Mouse (Mus musculus) megakaryocyte, embryonic 14.5 days (primary cell): ENCODE measurements around the gene Prss33. TPM values are rescaled to one million over a fixed set of nuclear protein-coding genes. Genes with fewer than 3 reads are reported as not detected.

ENCODE experiments used
- H3K27me3 ChIP-seq: replicated peaks from 2 replicates; pipeline ENCODE3; 2012; ENCODE audit warnings: inconsistent platforms
- H3K36me3 ChIP-seq: replicated peaks from 2 replicates; pipeline ENCODE3; 2012; ENCODE audit warnings: low read length, inconsistent platforms, mixed read lengths
- H3K4me1 ChIP-seq: 2 replicates; pipeline ENCODE4 v1.6.1; 2012; ENCODE audit warnings: inconsistent platforms
- H3K4me3 ChIP-seq: replicated peaks from 2 replicates; pipeline ENCODE3; 2012; ENCODE audit warnings: moderate library complexity, mild to moderate bottlenecking, inconsistent platforms
- H3K9me3 ChIP-seq: 2 replicates; pipeline ENCODE4 v1.6.1; 2012; ENCODE audit warnings: inconsistent platforms
- FLI1 ChIP-seq: IDR thresholded peaks from 2 replicates; pipeline ENCODE4 v1.6.1; 2012; ENCODE audit warnings: low read length, inconsistent platforms, mixed read lengths
- GATA1 ChIP-seq: IDR thresholded peaks from 3 replicates; pipeline ENCODE4 v1.6.1; 2012; ENCODE audit warnings: mixed read lengths, low read length, inconsistent platforms, borderline replicate concordance
- polyA plus RNA-seq: library from polyadenylated mRNA; stranded (reverse); fragments of >175 nt; gene quantifications from 2 replicates; pipeline ENCODE4 v1.2.3, GENCODE M21; 2012; ENCODE audit warnings: low replicate concordance; ENCODE audit not compliant: insufficient read depth

The Prss33 gene
- polyA plus RNA-seq, 1 experiment: not detected

- H3K4me1 ChIP-seq: peaks cover 27% of the 10 kb centered on the region
- no peaks in the 10 kb centered on the region for H3K9me3 ChIP-seq
- no peaks in the 10 kb centered on the region for H3K27me3 ChIP-seq
- H3K4me3 ChIP-seq: peak overlapping the region; percentile 72
- TF ChIP-seq FLI1: no peak
- no peak for TF ChIP-seq GATA1
- peaks cover 63% of the 10 kb centered on the region for H3K36me3 ChIP-seq
Observed at GRCm38 (mm10) chr17:23806867-23807266, 29.0 kb downstream of the Prss33 start.

GRCm38 (mm10) chr17:23804426-23805085 is 31.3 kb downstream of the Prss33 start:
- H3K4me3 ChIP-seq: peak overlapping the region; percentile 95

DNA sequence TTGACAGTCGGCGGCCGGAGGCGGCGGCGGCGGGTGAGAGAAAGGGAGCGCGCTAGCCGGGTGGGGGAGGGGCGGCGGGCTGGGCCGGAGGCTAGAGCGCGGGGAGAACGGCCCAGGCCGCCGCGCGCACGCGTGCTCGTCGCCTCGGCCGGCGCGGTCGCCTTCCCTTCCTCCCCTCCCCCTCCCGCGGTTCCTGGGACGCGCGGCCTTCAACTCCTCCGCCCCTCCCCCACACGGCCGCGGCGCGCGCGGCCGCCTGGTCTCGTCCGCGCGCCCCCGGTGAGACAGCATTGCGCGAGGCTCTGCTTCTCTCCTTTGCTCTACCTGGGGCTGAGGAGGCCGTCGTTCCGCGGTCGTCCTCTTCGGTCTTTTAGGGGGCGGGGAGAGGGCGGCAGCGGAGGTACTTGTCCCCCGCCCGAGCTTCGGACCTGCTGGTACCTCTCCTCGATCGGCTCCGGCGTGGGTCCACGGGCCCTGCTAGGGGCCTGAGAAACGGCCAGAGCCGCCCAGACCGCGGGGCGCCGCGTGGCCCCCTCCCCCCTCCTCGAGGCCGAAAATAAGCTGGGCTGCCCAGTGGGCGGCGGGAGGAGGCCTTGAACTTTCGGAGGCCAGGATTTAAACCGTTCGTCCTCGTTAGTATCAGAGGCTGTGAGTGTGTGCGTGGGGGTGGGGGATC is 32.4 kb downstream of the Prss33 start:
- Histone ChIP-seq H3K4me3 (peak overlapping the region; percentile 95), H3K4me1 (peaks cover 36% of the 10 kb centered on the region), H3K36me3 (peaks cover 30% of the 10 kb centered on the region), H3K9me3 (no peaks in the 10 kb centered on the region), H3K27me3 (no peaks in the 10 kb centered on the region)
- TF ChIP-seq FLI1 (no peak), GATA1 (no peak)

More at GRCm38 (mm10) chr17:23804426-23805085, 31.3 kb downstream of the Prss33 start:
- TF ChIP-seq GATA1 (no peak), FLI1 (no peak)
- peaks cover 40% of the 10 kb centered on the region for H3K36me3 ChIP-seq
- H3K9me3 ChIP-seq: no peaks in the 10 kb centered on the region
- H3K4me1 ChIP-seq: peaks cover 31% of the 10 kb centered on the region
- H3K27me3 ChIP-seq: no peaks in the 10 kb centered on the region

DNA sequence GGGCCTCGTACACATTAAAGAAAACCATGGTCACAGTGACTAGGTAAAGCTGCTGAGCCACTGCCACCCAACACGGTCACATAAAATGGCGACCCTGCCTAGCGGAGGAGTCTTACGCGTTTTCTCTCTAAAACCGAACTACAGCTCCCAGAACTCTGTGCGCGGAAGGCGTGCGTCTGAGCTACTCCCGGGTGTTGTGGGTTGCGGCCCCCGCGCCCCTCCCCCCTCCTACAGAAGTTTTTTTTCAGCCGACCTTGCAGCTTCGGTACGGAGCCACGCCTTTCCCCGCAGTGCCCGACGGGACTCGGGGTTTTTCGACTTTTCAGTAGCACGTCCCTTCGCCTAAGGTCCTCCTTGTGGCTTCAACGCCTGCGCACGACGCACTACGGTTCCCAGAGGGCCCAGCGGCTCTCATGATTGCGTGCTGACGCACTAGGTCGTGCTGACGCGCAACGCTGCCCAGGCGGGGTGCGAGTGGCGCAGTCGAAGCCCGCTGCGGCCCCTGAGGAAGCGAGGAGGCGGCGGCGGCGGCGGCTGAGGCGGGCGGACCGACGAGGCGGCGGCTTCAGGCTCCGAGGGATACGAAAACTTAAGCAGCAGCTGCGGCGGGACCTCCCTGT is 33.0 kb downstream of the Prss33 start:
- H3K4me1 ChIP-seq: peaks cover 41% of the 10 kb centered on the region
- H3K4me3 ChIP-seq: peak overlapping the region; percentile 95
- TF ChIP-seq FLI1 (no peak), GATA1 (no peak)
- no peaks in the 10 kb centered on the region for H3K9me3 ChIP-seq
- peaks cover 23% of the 10 kb centered on the region for H3K36me3 ChIP-seq
- no peaks in the 10 kb centered on the region for H3K27me3 ChIP-seq

- TF ChIP-seq GATA1: no peak
- TF ChIP-seq FLI1: no peak
- H3K4me3 ChIP-seq: peak overlapping the region; percentile 62
Observed at GRCm38 (mm10) chr17:23801627-23802026, 34.2 kb downstream of the Prss33 start.

GRCm38 (mm10) chr17:23797316-23797715 is 38.5 kb downstream of the Prss33 start:
- no peak overlapping the region for H3K4me3 ChIP-seq
- TF ChIP-seq FLI1: no peak
- TF ChIP-seq GATA1: no peak
- peaks cover 28% of the 10 kb centered on the region for H3K4me1 ChIP-seq
- H3K9me3 ChIP-seq: no peaks in the 10 kb centered on the region
- H3K27me3 ChIP-seq: no peaks in the 10 kb centered on the region
- H3K36me3 ChIP-seq: no peaks in the 10 kb centered on the region

More at GRCm38 (mm10) chr17:23801627-23802026, 34.2 kb downstream of the Prss33 start:
- Histone ChIP-seq H3K9me3 (no peaks in the 10 kb centered on the region), H3K4me1 (peaks cover 39% of the 10 kb centered on the region), H3K36me3 (peaks cover 11% of the 10 kb centered on the region), H3K27me3 (no peaks in the 10 kb centered on the region)

DNA sequence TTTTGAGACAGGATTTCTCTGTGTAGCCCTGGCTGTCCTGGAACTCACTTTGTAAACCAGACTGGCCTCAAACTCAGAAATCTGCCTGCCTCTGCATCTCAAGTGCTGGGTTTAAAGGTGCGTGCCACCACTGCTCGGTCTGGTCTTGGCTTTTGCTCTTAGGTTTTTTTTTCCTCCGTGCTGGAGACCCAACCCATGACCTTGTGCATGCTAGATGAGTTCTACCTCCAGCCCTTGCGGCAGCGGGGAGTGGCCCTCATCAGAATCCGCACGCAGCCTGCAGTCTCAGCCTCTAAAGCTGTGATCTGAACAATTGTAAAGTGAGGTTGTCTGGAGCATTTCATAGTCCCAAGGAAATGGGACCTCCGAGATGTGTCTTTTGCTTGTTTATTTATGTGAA is 40.5 kb downstream of the Prss33 start:
- TF ChIP-seq GATA1 (no peak), FLI1 (no peak)
- H3K9me3 ChIP-seq: no peaks in the 10 kb centered on the region
- no peaks in the 10 kb centered on the region for H3K36me3 ChIP-seq
- no peak overlapping the region for H3K4me3 ChIP-seq
- peaks cover 41% of the 10 kb centered on the region for H3K4me1 ChIP-seq
- H3K27me3 ChIP-seq: no peaks in the 10 kb centered on the region

- TF ChIP-seq FLI1: no peak
- TF ChIP-seq GATA1: no peak
- Histone ChIP-seq H3K4me3 (peak overlapping the region; percentile 90), H3K9me3 (no peaks in the 10 kb centered on the region), H3K27me3 (no peaks in the 10 kb centered on the region), H3K4me1 (peaks cover 39% of the 10 kb centered on the region), H3K36me3 (no peaks in the 10 kb centered on the region)
Observed at GRCm38 (mm10) chr17:23791079-23791357, 44.8 kb downstream of the Prss33 start.

DNA sequence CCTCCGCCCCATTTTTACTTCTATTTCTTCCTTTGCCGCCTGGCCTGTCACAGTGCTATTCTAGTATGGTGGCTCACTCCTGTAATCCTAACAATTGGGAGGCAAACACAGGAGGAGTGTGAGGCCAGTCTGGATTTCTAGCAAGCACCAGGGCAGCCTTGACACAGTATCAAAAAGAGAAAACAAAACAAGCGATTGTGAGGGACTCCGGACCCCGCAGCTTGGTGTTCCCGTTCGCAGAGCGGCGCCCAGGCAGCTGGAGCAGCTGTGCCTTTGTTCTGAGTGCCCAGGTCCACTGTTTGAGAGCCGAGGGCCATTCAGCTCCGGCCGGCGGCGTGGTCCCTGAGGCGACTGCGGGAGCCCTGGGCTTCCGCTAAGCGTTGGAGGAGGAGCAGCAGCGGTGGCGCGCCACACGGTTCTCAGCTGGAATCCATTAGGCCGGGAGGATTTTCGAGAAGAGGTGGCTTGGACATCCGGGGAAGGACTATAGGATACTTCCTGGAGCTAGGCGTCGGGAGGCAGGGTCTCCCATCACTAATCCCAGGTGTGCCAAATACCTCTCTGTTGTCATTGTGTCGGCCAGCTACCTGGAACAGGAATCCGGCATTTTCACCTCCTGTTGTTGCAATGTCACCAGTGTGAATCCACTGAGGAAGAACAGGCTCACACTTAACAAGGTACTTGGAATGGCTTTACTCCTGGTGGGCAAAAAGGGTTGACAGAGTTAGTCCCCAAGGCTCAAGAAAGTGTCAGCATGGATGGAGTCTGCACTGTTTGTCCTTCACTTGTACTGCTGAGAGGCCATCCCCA is 45.4 kb downstream of the Prss33 start, which contains the start of gene Srrm2:
Gene Srrm2 (plus strand): TSS at position 264 of the 810 bp plus-strand sequence.
- Histone ChIP-seq H3K36me3 (no peaks in the 10 kb centered on the region), H3K9me3 (no peaks in the 10 kb centered on the region), H3K4me1 (peaks cover 45% of the 10 kb centered on the region), H3K27me3 (peaks cover 1% of the 10 kb centered on the region), H3K4me3 (peak within 1 kb of the TSS; percentile 90)
- TF ChIP-seq FLI1 (no peak), GATA1 (no peak)

- no peaks in the 10 kb centered on the region for H3K9me3 ChIP-seq
- H3K27me3 ChIP-seq: peaks cover 4% of the 10 kb centered on the region
- no peaks in the 10 kb centered on the region for H3K36me3 ChIP-seq
- peak overlapping the region; percentile 90 for H3K4me3 ChIP-seq
- TF ChIP-seq GATA1 (no peak), FLI1 (no peak)
- peaks cover 49% of the 10 kb centered on the region for H3K4me1 ChIP-seq
Observed at GRCm38 (mm10) chr17:23789749-23790268, 46.0 kb downstream of the Prss33 start.
